Mouse (Mus musculus) granulocyte monocyte progenitor cell, adult 5-6 weeks (primary cell): Measurements from ENCODE around the gene Trex1. TPM values are rescaled to one million over a fixed set of nuclear protein-coding genes. Genes with fewer than 3 reads are reported as not detected.

Source experiments
- ATAC-seq: replicated peaks from 2 replicates; pipeline ENCODE4 v1.8.0; 2016; ENCODE audit warnings: mild to moderate bottlenecking, moderate TSS enrichment, inconsistent platforms; ENCODE audit not compliant: poor library complexity, severe bottlenecking
- total RNA-seq, 2 experiments: library from RNA; stranded (forward) in 1 of 2; stranded (reverse) in 1 of 2; fragments of 200-712, 200-1000 nt in 1 of 2; fragments of >200 nt in 1 of 2; fragmentation: Nextera tagmentation in 1 of 2; gene quantifications; 2 replicates each; pipeline ENCODE4 v1.2.3; 2014 to 2017

The Trex1 gene
- total RNA-seq, 2 experiments from 2014 or later = 17.8 to 32.3 TPM

DNA sequence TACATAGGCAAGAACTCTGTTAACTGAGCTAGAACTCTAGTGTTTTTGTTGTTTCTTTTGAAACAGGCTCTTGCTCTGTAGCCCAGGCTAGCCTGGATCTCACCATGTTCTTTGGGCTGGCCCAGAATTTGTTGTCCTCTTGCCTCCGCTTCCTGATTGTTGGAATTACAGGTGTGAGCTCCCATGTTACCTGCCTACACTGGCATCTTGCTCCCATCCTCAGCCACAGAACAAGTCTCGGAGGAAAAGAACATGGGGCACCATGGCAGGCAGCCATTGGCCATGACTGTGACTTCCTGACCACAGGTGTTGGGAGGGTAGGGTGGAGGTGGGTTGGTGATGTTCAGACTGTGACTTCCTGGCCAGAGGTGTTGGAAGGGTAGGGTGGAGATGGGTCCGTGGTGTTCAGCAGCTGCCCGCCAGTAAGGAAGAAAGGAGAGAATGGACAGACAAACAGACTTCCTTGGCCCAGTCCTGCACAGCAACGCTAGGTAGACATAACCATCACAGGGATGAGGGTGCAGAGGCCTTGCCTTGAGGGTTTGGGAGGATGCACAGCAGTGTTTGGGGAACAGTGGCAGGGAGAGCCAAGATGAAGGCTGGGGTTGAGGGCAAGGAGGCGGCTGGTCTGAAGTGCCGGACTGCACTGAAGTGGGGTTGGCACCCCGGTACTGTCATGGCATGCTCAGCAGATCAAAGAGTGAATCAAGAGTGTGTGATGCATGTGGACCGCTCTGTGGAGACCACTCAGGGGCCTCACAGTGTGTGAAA is 6.9 kb downstream of the Trex1 start:
- ATAC-seq = no peak

DNA sequence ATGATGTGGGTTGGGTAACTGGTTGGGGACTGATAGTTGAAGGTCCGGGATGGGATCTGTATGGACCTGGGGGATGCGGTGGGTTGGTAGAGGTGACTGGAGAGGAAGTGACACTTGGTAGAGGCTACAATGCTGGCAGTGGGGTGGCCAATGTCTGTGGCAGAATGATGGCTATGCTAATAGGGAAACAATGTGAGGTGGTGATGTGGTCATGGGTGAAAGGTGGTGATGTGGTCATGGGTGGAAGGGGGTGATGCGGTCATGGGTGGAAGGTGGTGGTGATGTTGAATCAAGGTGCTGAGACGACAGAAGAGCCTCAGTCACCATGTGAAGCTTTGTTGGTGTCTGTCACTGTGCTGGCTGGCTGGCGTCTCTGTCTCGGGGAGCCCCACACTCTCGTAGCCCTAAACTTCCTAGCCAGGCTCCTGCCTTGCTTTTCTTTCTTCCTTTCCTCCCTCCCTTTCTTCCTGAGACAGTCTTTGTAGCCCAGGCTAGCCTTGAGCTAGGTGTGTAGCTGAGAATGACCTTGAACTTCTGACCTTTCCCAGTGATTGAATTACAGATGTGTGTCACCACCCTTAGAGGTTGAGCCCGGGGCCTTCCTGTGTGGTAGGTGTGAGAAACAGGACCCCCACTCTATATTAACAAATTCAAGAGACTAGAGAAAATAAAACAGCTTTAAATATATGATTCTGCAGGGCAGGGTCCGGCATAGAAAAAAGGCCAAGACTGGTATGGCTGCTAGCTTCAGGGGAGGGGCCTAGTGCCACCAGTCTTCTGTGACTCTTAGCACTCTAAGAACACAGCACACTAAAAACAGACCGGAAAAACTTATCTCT is 7.7 kb downstream of the Trex1 start:
- ATAC-seq = peak; percentile 25; the same call in 1 of the 2 replicates

DNA sequence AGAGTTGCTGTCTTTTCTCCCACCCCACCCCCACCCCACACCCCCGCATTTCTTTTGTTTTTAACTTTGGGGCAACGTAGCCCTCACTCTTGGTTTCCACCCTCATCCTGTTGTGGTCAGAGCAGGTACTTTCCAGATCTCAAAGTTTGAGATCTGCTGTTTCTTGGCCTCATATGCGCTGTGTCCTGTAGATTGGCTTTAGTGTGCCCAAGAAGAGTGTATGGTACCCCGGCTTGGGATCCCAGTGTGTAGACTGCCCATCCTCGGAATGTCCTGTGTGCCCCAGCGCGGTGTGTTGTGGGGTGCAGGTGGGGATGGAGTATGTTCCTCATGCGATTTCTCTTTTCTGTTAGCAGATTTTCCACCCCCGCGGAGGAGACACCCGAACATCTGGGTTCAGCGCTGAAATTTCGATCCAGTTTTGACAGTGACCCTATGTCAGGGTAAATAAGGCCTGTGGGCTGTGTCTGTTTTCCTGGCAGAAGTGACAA is 8.5 kb downstream of the Trex1 start:
- ATAC-seq = no peak

DNA sequence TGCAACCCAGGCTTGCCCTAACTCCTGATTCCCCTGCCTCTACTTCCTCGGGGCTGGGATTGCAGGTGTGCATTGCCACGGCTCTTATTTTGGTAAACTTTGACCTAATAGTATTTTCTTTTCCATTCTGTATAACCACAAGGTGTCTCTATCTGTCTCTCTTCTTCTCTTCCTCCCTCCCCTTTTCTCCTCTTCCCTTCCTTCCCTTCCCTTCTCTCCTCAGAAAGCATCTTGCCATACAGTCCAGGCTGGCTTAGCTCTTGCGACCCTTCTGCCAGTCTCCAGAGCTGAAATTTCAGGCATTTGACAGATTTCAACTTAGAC is 8.9 kb downstream of the Trex1 start:
- no peak for ATAC-seq

DNA sequence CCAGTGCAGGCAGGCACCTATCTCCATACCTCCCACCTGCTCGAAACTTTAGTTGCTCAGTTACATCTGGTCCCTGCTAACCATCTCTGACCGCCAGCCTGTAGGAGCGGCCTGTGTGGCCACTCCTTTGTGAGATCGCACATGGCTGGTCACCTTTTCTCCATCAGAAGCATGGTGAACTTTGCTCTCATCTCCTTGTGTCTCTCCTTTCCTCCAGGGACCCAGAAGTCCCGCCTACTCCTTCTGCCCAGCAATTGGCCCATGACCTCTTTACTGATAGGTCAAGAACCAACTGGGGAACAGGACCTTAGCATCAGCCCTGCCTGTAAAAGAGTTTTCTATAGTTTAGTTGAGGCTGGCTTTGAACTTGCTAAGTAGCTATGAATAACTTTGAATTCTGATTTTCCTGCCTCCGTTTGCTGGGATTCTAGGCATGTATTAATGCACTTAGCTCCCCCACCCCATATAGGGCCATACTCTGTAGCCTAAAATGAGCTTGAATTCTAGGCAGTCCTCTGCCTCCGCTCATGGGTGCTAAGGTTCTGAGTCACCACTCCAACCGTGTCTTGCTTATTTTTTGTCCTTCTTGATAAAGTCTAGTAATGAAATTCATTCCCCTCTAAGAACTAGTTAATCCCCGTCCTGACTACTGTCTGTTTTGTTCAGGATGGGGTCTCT is 9.4 kb downstream of the Trex1 start:
- no peak for ATAC-seq

DNA sequence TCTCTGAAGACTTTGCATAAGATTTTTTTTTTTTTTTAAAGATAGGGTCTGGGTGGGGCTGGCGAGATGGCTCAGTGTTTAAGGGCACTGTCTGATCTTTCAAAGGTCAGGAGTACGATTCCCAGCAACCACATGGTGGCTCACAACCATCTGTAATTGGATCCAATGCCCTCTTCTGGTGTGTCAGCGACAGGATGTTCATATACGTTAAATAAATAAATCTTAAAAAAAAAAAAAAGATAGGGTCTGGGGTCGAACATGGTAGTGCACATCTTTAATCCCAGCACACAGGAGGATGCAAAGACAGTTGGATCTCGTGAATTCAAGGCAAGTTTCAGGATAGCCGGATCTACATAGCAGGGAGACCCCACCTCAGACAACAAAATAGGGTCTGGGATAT is 10.2 kb downstream of the Trex1 start:
- no peak for ATAC-seq

DNA sequence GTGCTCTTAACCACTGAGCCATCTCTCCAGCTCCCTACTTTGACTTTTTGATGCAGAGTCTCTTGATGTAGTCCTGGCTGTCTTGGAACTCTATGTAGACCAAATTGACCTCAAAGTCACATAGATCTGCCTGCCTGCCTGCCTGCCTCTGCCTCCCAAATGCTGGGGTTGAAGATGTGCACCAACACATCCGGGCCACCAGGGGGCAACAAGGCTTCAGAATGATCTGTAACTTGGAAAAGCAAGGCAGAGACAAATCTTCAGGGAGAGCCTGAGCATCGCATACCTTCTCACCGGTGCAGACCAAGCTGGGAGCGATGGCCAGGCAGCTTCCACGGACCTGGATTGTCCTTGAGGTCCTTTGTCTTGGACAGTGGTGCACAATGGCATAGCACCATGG is 13.2 kb downstream of the Trex1 start:
- ATAC-seq = peak; percentile 99

DNA sequence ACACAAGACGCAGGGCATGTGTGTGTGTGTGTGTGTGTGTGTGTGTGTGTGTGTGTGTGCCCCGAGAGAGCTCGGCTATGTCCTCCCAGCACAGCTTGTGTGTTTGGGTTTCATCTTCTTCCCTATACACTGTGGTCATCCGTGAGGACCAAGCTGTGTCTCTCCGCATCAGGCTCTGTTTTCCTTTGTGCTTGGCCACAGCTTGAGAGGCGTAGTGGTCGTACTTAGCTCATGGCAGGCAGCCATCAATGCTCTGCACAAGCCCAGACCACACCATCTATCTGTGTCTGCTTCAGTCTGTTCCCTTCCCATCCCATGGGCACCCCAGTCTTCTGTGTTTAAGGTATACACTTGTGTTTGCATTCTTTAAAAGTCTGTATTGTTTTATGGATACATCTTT is 18.2 kb downstream of the Trex1 start:
- no peak for ATAC-seq

DNA sequence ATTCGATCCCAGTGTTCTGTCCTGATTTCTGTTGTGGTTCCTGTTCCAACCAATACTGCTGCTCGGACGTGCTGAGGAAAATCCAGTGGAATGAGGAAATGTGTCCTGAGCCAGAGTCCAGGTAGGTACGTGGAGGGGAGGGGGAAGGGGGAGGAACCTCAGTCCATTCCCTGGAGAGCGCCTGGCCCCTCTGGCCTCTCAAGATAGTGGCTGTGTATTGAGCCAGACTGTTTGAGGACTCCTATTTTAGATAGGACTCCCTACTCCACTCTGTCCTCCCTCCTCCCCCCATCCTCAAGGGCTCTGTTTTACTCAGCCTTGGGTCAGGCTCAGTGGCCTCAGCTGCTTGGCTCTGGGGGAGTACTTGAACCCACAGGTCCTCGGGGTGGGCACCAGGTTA is 18.6 kb downstream of the Trex1 start:
- no peak for ATAC-seq

DNA sequence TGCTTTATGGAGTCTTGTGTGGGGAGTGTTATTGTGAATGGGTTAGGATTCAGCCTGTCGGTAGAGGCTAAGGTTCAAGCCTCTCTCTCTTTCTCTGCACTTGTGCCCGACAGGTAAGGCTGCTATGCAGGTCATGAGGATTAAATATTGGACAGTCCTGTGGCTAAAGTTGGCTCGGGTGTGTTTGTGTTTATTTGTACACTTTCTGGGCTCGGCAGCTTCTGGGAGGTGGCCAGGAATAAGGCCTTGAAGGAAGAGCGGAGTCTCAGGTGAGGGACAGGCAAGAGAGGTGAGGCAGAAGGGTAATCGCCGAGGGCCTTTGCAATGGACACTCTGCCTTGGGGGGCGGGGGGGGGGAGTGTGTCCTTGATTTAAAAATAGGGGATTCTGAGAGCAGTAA is 19.3 kb downstream of the Trex1 start:
- ATAC-seq = no peak

DNA sequence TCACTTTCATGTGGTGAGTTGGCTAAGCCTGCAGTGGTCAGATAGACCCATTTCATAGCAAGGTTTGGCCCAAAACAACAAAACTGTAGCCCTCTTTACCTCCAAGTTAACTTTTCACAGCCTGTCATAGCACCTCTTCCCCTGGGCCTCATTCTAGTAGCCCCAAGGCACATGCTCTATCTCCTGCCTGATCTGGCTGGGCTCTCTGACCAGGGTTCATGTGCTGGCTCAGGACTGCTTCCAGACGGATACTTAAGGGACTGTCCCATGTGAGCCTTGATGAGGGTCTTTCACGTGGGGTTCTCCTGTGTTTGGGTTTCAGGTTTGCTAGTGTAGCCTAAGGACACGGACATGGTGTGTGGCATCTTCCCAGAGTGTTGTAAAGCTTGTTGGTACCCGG is 19.9 kb downstream of the Trex1 start:
- no peak for ATAC-seq

DNA sequence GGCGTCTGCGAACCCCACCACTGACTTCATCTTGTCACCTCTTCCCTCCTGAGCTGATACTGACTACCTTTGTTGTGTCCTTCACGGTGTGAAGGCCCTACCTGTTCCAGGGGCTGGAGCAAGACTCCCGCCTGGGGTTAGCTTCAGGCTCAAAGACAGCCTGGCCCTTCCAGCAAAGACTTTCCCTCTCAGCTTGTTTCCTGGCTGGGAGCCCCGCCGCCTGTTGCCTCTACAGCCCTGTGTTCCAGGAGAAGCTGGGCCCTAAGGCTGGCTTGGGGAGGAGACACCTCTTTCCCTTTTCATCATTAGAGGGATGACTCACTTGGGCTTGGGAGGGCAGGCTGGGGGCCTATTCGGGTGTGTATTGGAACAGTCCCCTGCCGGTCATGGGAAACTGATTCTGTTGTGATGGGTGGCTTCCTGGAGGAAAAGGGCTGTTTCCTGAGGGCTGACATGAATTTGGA is 20.6 kb downstream of the Trex1 start:
- peak; percentile 66 for ATAC-seq

DNA sequence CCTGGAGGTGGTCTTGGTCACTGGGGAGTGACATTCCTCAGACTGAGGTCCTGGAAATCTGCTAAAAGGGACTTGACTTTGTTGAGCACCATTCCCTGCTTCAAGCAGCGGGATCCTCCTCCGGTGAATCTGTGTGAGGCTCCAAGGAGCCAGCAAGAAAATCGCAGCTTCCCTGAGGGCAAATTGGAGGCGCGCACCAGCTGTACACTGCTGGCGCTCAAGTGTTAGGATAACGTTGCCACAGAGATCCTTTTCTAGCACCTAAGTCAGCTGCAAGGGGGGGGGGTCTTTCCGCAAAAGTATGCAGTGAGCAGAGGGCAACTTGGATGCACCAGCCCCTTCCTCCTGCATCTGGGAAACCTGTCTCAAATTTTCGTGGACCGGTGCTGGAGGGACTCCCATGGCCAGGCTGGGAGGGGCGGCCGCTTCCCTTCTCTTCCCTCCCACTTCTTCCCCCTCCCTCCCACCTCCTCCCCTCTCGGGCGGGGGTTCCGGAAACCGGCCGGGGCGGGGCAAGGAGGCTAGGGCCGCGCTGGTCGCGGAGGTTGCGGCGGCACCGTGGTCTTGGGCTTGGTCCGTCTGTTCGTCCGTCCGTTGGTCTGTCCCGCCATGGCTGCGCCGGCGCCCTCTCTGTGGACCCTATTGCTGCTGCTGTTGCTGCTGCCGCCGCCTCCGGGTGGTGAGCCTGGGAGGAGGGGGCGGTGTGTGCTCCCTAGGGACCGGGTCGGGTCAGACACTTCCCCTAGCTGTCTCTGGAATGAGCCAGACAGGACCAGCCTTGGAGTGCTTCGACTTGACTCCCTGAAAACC is 21.2 kb downstream of the Trex1 start, which contains the start of gene Shisa5:
Shisa5 (plus strand) TSS at position 480 of the 810 bp plus-strand sequence.
- peak; percentile 96 for ATAC-seq

DNA sequence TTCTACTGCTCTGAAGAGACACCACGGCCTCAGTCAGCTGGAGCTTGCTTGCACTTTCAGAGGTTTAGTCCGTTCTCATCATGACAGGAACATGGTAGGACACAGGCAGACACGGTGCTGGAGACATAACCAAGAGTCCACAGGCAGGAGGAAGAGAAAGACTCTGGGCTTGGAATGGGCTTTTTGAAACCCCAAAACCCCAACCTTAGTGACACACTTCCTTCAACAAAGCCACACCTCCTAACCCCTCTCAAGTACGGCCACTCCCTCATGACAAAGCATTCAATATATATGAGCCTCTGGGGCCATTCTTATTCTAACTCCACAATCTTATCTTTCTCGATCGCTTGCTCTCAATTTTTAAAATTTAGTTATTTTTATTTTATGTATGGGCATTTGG is 27.1 kb downstream of the Trex1 start:
- peak; percentile 61 for ATAC-seq

DNA sequence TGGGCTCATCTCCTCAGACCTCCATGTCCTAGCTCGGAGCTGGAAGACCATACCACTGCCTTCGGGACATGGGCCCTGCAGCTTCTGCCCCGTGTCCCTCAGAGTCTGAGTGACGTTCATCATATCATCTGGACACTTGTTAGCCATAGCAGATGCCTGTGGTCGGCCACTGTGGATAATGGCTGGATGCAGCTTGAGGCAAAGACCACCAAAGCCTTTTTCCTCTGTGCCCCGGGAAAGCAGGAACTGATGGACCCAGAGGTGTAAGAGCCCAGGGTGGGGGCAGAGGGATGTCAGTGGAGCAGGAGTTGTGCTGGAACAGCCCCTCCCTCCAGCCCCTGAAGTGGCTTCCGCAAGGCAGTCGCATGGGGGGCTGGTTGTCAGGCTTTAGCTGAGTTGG is 27.8 kb downstream of the Trex1 start:
- no peak for ATAC-seq

DNA sequence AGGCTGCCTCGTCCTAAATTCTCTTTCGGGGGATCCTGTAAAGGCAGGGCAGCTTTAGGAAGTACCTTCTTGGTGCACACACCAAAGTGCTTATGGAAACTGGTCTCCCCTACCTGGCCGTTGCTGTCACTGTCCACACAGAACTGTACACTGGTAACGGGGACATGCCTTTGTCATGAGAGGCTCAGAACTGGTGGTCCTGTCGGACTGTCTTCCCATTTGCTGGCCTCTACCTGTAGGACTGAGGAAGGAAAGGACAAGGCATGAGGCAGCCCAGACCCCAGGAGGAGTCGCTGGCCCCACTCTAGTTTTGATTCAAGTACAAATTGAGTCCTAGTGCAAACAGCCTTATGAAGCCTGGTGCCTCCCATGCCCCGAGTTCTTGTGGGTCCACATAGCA is 28.5 kb downstream of the Trex1 start:
- no peak for ATAC-seq

DNA sequence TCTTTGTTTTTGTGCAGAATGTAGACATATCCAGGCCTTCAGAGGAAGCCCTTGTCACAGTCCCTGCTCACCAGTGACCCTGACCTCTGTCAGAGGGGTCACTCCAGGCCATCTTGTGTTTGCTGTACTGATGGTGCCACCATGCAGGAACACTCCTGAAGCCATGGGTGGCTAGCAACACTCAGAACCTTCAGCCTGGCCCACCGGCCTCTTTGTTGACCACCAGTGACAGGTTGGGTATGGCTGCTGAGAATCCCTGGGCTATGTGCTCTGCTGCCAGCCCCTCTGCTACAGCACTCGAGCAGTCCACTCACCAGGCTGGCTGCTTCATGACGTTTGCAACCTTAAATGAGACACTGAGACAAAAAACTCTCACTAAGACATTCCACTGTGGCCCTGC is 29.2 kb downstream of the Trex1 start:
- no peak for ATAC-seq

DNA sequence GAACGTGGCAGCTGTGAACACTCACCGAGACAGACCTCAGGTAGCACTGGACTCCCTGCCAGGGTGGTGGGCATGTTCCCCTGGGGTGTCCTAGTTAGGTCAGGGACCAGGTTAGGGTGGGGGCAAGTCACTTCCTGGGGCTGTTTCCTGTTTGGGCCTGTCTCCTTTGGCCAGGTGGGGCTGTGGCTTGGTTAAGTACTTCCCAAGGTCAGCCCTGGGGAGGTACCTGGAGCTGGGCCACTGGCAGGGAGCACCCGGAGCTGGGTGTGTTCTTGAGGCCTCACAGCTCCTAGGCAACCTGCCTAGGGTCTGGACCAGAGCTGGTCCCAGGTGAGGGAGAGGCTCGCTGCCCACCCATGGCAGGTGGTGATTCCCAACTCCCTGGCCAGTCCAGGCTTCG is 30.6 kb downstream of the Trex1 start:
- no peak for ATAC-seq

DNA sequence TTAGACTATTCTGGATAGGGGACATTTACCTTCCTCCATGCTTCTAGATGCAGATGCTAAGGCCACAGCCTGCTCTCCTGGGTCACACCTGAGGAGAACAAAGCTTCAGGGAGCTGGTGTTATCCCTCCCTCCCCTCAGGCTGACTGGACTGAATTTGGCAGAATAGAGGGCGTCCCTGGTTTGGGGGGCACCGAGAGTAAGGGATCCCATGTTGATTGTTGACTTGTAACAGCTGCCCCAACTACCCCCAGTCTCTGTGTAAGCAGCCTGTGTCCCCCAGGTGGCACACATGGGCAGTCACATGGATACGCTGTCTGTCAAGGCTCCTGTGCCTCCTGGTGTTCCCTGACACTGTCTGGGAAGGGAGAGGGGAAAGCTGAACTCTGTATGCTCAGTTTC is 31.1 kb downstream of the Trex1 start:
- no peak for ATAC-seq

DNA sequence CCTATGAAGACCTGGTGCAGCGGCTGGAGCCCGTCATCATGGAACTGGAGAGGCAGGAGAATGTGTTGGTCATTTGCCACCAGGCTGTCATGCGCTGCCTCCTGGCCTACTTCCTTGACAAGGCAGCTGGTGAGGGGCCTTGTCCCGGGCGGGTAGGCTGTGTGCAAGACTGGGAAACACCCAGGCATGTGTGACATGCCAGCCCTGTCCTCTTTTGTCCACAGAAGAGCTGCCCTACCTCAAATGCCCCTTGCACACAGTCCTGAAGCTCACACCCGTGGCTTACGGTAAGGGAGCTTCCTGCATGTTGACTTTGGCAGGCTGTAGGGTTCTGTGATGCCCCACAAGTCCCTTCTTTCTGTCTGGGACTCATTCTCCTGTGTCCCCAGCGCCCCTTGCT is 32.0 kb downstream of the Trex1 start:
- no peak for ATAC-seq
